Mouse (Mus musculus): ENCODE data around the gene Fam83e. TPM values are rescaled to one million over a fixed set of nuclear protein-coding genes. Genes with fewer than 3 reads are reported as not detected.

Gene Fam83e
- 0.30 and 0.33 TPM in 2 replicates for polyA plus RNA-seq (2015; fragmentation: Nextera tagmentation; extraction: Ambion mirVana)

- Histone ChIP-seq H3K9ac (no peak within 1 kb of the TSS), H3K27me3 (no peaks in the 10 kb centered on the region), H3K27ac (replicated peaks) (no peak within 1 kb of the TSS), H3K9me3 (replicated peaks) (no peaks in the 10 kb centered on the region), H3K4me1 (replicated peaks) (peaks cover 43% of the 10 kb centered on the region), H3K36me3 (replicated peaks) (peaks cover 66% of the 10 kb centered on the region), H3K4me2 (peak within 1 kb of the TSS; percentile 95; the same call in 1 of the 2 replicates), H3K4me3 (replicated peaks) (no peak within 1 kb of the TSS)
- ATAC-seq (ENCODE audit: insufficient read depth), result no peak
- 79% methylated on average over 14 of the region's 14 CpGs for WGBS (ENCODE audit: insufficient replicate concordance)
Measured at GRCm38 (mm10) chr7:45720413-45721233, at the start of gene Fam83e. TSS of gene Fam83e (plus strand) at chr7:45721212.

- Histone ChIP-seq H3K4me2 (no peak overlapping the region), H3K36me3 (replicated peaks) (no peaks in the 10 kb centered on the region), H3K4me1 (replicated peaks) (peaks cover 10% of the 10 kb centered on the region), H3K9ac (no peak overlapping the region), H3K27ac (replicated peaks) (no peak overlapping the region), H3K27me3 (no peaks in the 10 kb centered on the region), H3K9me3 (replicated peaks) (no peaks in the 10 kb centered on the region), H3K4me3 (replicated peaks) (no peak overlapping the region)
- 58% methylated on average over 7 of the region's 7 CpGs for WGBS (ENCODE audit: insufficient replicate concordance)
- no peak for ATAC-seq (ENCODE audit: insufficient read depth)
Measured at GRCm38 (mm10) chr7:45677627-45678295, 43.3 kb upstream of the Fam83e start.

GRCm38 (mm10) chr7:45678513-45678912 lies 42.5 kb upstream of the Fam83e start:
- Histone ChIP-seq H3K4me1 (replicated peaks) (peaks cover 13% of the 10 kb centered on the region), H3K27me3 (no peaks in the 10 kb centered on the region), H3K36me3 (replicated peaks) (no peaks in the 10 kb centered on the region), H3K4me2 (no peak overlapping the region), H3K27ac (replicated peaks) (no peak overlapping the region), H3K4me3 (replicated peaks) (no peak overlapping the region), H3K9ac (no peak overlapping the region), H3K9me3 (replicated peaks) (no peaks in the 10 kb centered on the region)
- no peak for ATAC-seq (ENCODE audit: insufficient read depth)
- WGBS (ENCODE audit: insufficient replicate concordance), result 75% methylated on average over 14 of the region's 14 CpGs

- Histone ChIP-seq H3K27me3 (peaks cover 10% of the 10 kb centered on the region; the same call in 1 of the 2 replicates), H3K9me3 (replicated peaks) (no peaks in the 10 kb centered on the region), H3K4me3 (replicated peaks) (no peak overlapping the region), H3K27ac (replicated peaks) (no peak overlapping the region), H3K9ac (no peak overlapping the region), H3K4me2 (no peak overlapping the region), H3K4me1 (replicated peaks) (peaks cover 13% of the 10 kb centered on the region), H3K36me3 (replicated peaks) (no peaks in the 10 kb centered on the region)
- no peak; the same call in 1 of the 2 replicates for ATAC-seq (ENCODE audit: insufficient read depth)
- 61% methylated on average over 14 of the region's 14 CpGs for WGBS (ENCODE audit: insufficient replicate concordance)
Measured at GRCm38 (mm10) chr7:45679966-45680621, 40.9 kb upstream of the Fam83e start.

- 42% methylated on average over 8 of the region's 8 CpGs for WGBS (ENCODE audit: insufficient replicate concordance)
- ATAC-seq (ENCODE audit: insufficient read depth), result no peak
- Histone ChIP-seq H3K4me1 (replicated peaks) (peaks cover 13% of the 10 kb centered on the region), H3K4me3 (replicated peaks) (no peak overlapping the region), H3K27ac (replicated peaks) (no peak overlapping the region), H3K36me3 (replicated peaks) (no peaks in the 10 kb centered on the region), H3K4me2 (no peak overlapping the region), H3K27me3 (peaks cover 10% of the 10 kb centered on the region; the same call in 1 of the 2 replicates), H3K9ac (no peak overlapping the region), H3K9me3 (replicated peaks) (no peaks in the 10 kb centered on the region)
Measured at GRCm38 (mm10) chr7:45681046-45681736, 39.8 kb upstream of the Fam83e start.

GRCm38 (mm10) chr7:45682144-45683126 lies 38.6 kb upstream of the Fam83e start:
- Histone ChIP-seq H3K9ac (no peak overlapping the region), H3K4me2 (peak overlapping the region; percentile 43; the same call in 1 of the 2 replicates), H3K4me1 (replicated peaks) (peaks cover 13% of the 10 kb centered on the region), H3K27me3 (peaks cover 10% of the 10 kb centered on the region; the same call in 1 of the 2 replicates), H3K36me3 (replicated peaks) (no peaks in the 10 kb centered on the region), H3K4me3 (replicated peaks) (no peak overlapping the region), H3K9me3 (replicated peaks) (no peaks in the 10 kb centered on the region), H3K27ac (replicated peaks) (no peak overlapping the region)
- ATAC-seq (ENCODE audit: insufficient read depth), result no peak
- 24% methylated on average over 14 of the region's 14 CpGs for WGBS (ENCODE audit: insufficient replicate concordance)

- WGBS (ENCODE audit: insufficient replicate concordance), result 60% methylated on average over 7 of the region's 7 CpGs
- no peak within 1 kb of the TSS for H3K27ac ChIP-seq (replicated peaks)
- no peak for ATAC-seq (ENCODE audit: insufficient read depth)
- peaks cover 10% of the 10 kb centered on the region; the same call in 1 of the 2 replicates for H3K27me3 ChIP-seq
- no peak within 1 kb of the TSS for H3K4me2 ChIP-seq
- H3K9me3 ChIP-seq (replicated peaks), result no peaks in the 10 kb centered on the region
- H3K9ac ChIP-seq, result no peak within 1 kb of the TSS
- H3K36me3 ChIP-seq (replicated peaks), result no peaks in the 10 kb centered on the region
- peaks cover 13% of the 10 kb centered on the region for H3K4me1 ChIP-seq (replicated peaks)
- H3K4me3 ChIP-seq (replicated peaks), result no peak within 1 kb of the TSS
Measured at GRCm38 (mm10) chr7:45683396-45684050, 37.5 kb upstream of the Fam83e start, which contains the start of gene Ntn5. TSS of gene Ntn5 (plus strand) at chr7:45684022.

GRCm38 (mm10) chr7:45685811-45686210 lies 35.2 kb upstream of the Fam83e start:
- peaks cover 13% of the 10 kb centered on the region for H3K4me1 ChIP-seq (replicated peaks)
- no peak overlapping the region for H3K9ac ChIP-seq
- WGBS (ENCODE audit: insufficient replicate concordance), result 56% methylated on average over 10 of the region's 10 CpGs
- no peak overlapping the region for H3K4me3 ChIP-seq (replicated peaks)
- H3K36me3 ChIP-seq (replicated peaks), result no peaks in the 10 kb centered on the region
- no peak for ATAC-seq (ENCODE audit: insufficient read depth)
- H3K27ac ChIP-seq (replicated peaks), result no peak overlapping the region
- peaks cover 19% of the 10 kb centered on the region; the same call in 1 of the 2 replicates for H3K27me3 ChIP-seq
- no peak overlapping the region for H3K4me2 ChIP-seq
- H3K9me3 ChIP-seq (replicated peaks), result no peaks in the 10 kb centered on the region

GRCm38 (mm10) chr7:45686841-45687240 lies 34.2 kb upstream of the Fam83e start:
- ATAC-seq (ENCODE audit: insufficient read depth), result no peak
- Histone ChIP-seq H3K4me3 (replicated peaks) (no peak overlapping the region), H3K9me3 (replicated peaks) (no peaks in the 10 kb centered on the region), H3K27me3 (peaks cover 20% of the 10 kb centered on the region; the same call in 1 of the 2 replicates), H3K9ac (no peak overlapping the region), H3K4me1 (replicated peaks) (peaks cover 9% of the 10 kb centered on the region), H3K4me2 (no peak overlapping the region), H3K27ac (replicated peaks) (no peak overlapping the region), H3K36me3 (replicated peaks) (no peaks in the 10 kb centered on the region)
- 56% methylated on average over 3 of the region's 3 CpGs for whole genome bisulfite sequencing (ENCODE audit: insufficient replicate concordance)

Measured in liver, embryonic 15.5 days (tissue).